Mouse (Mus musculus) neural tube, postnatal 0 days (tissue): ENCODE results near the gene Plscr2. TPM values are rescaled to one million over a fixed set of nuclear protein-coding genes. Genes with fewer than 3 reads are reported as not detected.

Experiments
- microRNA-seq: library from miRNA; unstranded; fragments of <30 nt; microRNA quantifications from one replicate; pipeline ENCODE4, GENCODE M21; 2016
- polyA plus RNA-seq: library from polyadenylated mRNA; unstranded; fragments of >200 nt; fragmentation: Nextera tagmentation; extraction: Ambion mirVana; gene quantifications from 2 replicates; pipeline ENCODE4 v1.2.1, GENCODE M21; 2015

Gene Plscr2
- 1.4 and 3.3 TPM in 2 replicates for polyA plus RNA-seq

DNA sequence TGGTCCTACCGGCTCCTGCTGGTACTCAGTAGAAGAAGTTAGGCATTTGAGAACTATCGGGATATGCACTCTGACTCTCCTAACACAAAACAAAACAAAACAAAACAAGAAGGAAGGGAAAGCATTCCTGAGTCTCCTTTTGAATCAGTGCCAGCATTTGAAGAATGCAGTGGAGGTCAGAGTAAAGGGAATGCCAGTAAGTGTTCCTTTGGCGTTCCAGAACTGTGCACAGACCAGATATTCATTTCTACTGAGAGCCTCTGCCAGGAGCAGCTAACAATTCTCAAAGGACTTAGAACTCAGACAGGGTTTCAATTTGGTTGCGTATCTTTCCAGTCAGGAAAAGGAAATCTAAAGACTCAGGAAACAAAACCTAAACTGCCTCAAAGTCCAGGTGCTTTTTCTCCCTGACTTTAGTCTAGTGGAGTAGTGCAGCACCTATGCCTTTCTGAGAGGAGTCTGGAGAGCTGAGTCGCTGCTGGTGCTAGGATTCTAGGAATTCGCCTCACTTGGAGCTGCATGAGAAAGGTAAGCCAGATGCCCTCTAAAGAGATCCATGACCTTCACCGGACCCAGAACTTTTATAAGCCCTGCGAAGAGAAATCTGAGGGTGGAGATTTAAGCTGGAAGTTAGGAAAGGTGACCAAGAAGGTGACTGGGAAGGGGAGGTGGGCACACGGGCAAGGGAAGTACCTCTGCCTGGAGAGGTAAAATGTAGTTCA is at the start of gene Plscr2:
Plscr2 (plus strand) TSS at position 117 of the 722 bp plus-strand sequence.

GRCm38 (mm10) chr9:92249447-92249852 is 26.0 kb upstream of the Plscr2 start, which contains the start of gene Plscr1:
Gene Plscr1, plus strand, starts transcription at chr9:92249750.

GRCm38 (mm10) chr9:92309077-92309476 is 33.7 kb downstream of the Plscr2 start, which contains the start of gene 1700057G04Rik:
Gene 1700057G04Rik, plus strand, starts transcription at chr9:92309377.

Small RNA genes lying within 50 kb of the gene (microRNA-seq; reads per million reads assigned to microRNA genes)
- gene Mir6386 = not detected

Other genes with a start within 250 kb of the Plscr2 start
- 1.1 and 1.2 TPM in 2 replicates for gene Plscr5, start 82.7 kb upstream of the Plscr2 start, polyA plus RNA-seq
- gene Plscr1, start 25.9 kb upstream of the Plscr2 start, polyA plus RNA-seq = 13.1 and 14.0 TPM in 2 replicates
- not detected in 2 replicates for gene 1700057G04Rik, start 33.8 kb downstream of the Plscr2 start, polyA plus RNA-seq
- 4.9 and 5.7 TPM in 2 replicates for gene Plscr4, start 181.8 kb downstream of the Plscr2 start, polyA plus RNA-seq